Mouse (Mus musculus) brain, embryonic 14.5 days (tissue): ENCODE measurements around the gene Pdgfd.

Experiments used
- CTCF ChIP-seq: fragments of 200-500 bp; IDR thresholded peaks from 2 replicates; pipeline ENCODE4 v1.5.1; 2012; ENCODE audit warnings: inconsistent platforms, mild to moderate bottlenecking, moderate library complexity, borderline replicate concordance; ENCODE audit not compliant: insufficient read depth, insufficient read length; ENCODE audit errors: extremely low read depth
- POLR2A ChIP-seq: fragments of 200-500 bp; IDR thresholded peaks from 2 replicates; pipeline ENCODE4 v1.6.1; 2012; ENCODE audit warnings: mild to moderate bottlenecking, inconsistent platforms, borderline replicate concordance; ENCODE audit not compliant: poor library complexity, insufficient read depth, insufficient read length, severe bottlenecking; ENCODE audit errors: extremely low read depth

DNA sequence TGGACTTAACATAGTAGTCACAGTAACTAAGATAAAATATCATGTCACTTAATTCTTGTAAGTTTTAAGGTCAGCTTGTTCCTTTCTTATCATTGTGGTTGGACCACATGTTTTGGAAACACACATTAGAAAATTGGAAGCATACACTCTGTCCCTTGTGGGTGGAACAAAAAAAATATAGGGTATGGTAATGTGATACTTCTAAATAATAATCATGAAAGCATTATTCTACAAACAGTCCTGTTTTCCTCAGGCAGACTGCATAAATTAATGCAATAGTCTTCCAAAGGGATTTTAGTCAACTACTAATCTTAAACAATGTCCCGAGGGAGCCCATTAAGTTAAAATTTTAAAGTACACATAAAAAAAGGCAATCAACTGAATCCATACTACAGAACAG, 108.0 kb downstream of the Pdgfd start:
- TF ChIP-seq CTCF (no peak), POLR2A (no peak)
